Mouse (Mus musculus): ENCODE data around the gene Mllt10.

DNA sequence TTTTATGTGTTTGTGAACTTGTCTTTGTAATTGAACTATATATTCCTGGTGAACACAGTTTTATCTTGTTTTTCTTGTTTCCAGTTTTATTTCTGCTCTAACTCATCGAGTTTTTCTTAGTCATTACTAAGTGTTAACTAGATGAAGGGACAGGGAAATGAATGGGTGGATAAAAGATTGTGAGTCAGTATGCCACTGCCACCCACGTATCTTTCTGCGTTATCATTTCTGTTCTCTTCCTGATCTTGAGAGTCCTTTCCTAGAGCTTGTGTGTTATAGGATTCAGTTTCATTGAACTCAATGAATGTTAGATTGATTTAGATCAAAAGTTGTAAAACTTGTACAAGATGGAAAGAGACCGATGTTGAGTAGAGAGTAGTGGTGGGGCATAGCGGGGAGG lies 125.3 kb downstream of the Mllt10 start:
- no peak for TF ChIP-seq CTCF (IDR thresholded peaks at IDR 0.05; ENCODE audit: low read depth, low read length)
- TF ChIP-seq POLR2A (IDR thresholded peaks at IDR 0.05; ENCODE audit: borderline replicate concordance, low read depth, low read length), result no peak

Measured in bone marrow macrophage, adult 2 months (primary cell).